Mouse (Mus musculus): ENCODE measurements around the gene Zfp52. TPM values are rescaled to one million over a fixed set of nuclear protein-coding genes. Genes with fewer than 3 reads are reported as not detected.

Gene Zfp52
- polyA plus RNA-seq, 1 experiment from 2014 or later: 1.4 TPM

GRCm38 (mm10) chr17:21579493-21580175 is 44.3 kb downstream of the Zfp52 start:
- peak; percentile 67 for ATAC-seq
- Histone ChIP-seq H3K4me2 (ENCODE audit: low read length) (no peak overlapping the region), H3K27me3 (replicated peaks; ENCODE audit: control insufficient read depth, insufficient read depth, low read length) (no peaks in the 10 kb centered on the region), H3K27ac (ENCODE audit: low read depth, low read length) (no peak overlapping the region), H3K4me3 (ENCODE audit: low read depth, low read length) (no peak overlapping the region), H3K4me1 (ENCODE audit: control insufficient read depth, insufficient read depth, low read length) (no peaks in the 10 kb centered on the region), H3K36me3 (ENCODE audit: control insufficient read depth, insufficient read depth, low read length) (peaks cover 23% of the 10 kb centered on the region), H3K9me3 (replicated peaks; ENCODE audit: control insufficient read depth, low read length) (no peaks in the 10 kb centered on the region), H3K9ac (ENCODE audit: low read length) (no peak overlapping the region)
- peak; percentile 79 for DNase-seq (ENCODE audit: low spot score)
- WGBS: 28% methylated on average over 5 of the region's 5 CpGs

GRCm38 (mm10) chr17:21585521-21585920 is 50.2 kb downstream of the Zfp52 start:
- 96% methylated on average over 2 of the region's 2 CpGs for WGBS
- Histone ChIP-seq H3K9me3 (replicated peaks; ENCODE audit: control insufficient read depth, low read length) (no peaks in the 10 kb centered on the region), H3K4me3 (ENCODE audit: low read depth, low read length) (no peak overlapping the region), H3K27me3 (replicated peaks; ENCODE audit: control insufficient read depth, insufficient read depth, low read length) (no peaks in the 10 kb centered on the region), H3K36me3 (ENCODE audit: control insufficient read depth, insufficient read depth, low read length) (peaks cover 48% of the 10 kb centered on the region), H3K27ac (ENCODE audit: low read depth, low read length) (no peak overlapping the region), H3K4me1 (ENCODE audit: control insufficient read depth, insufficient read depth, low read length) (no peaks in the 10 kb centered on the region), H3K9ac (ENCODE audit: low read length) (no peak overlapping the region), H3K4me2 (ENCODE audit: low read length) (no peak overlapping the region)
- ATAC-seq (no peak), DNase-seq (ENCODE audit: low spot score) (no peak)

Other genes with a start within 250 kb of the Zfp52 start
- gene Vmn1r237, start 223.7 kb upstream of the Zfp52 start, polyA plus RNA-seq (2014; fragmentation: Nextera tagmentation; extraction: Ambion mirVana): not detected in 2 replicates
- 4.6 and 6.1 TPM in 2 replicates for gene Zfp677, start 151.8 kb upstream of the Zfp52 start, polyA plus RNA-seq (2014; fragmentation: Nextera tagmentation; extraction: Ambion mirVana)
- gene Zfp54, start 112.3 kb upstream of the Zfp52 start, polyA plus RNA-seq (2014; fragmentation: Nextera tagmentation; extraction: Ambion mirVana): 6.0 and 7.3 TPM in 2 replicates
- 14.4 and 16.0 TPM in 2 replicates for gene Zfp51, start 85.2 kb upstream of the Zfp52 start, polyA plus RNA-seq (2014; fragmentation: Nextera tagmentation; extraction: Ambion mirVana)
- 9.3 and 11.6 TPM in 2 replicates for gene Zfp53, start 46.5 kb upstream of the Zfp52 start, polyA plus RNA-seq (2014; fragmentation: Nextera tagmentation; extraction: Ambion mirVana)
- 22.7 and 23.0 TPM in 2 replicates for gene Zfp948, start 31.5 kb downstream of the Zfp52 start, polyA plus RNA-seq (2014; fragmentation: Nextera tagmentation; extraction: Ambion mirVana)
- 11.8 and 14.8 TPM in 2 replicates for gene Zfp983, start 115.1 kb downstream of the Zfp52 start, polyA plus RNA-seq (2014; fragmentation: Nextera tagmentation; extraction: Ambion mirVana)
- 22.1 and 23.7 TPM in 2 replicates for gene Gm10226, start 156.3 kb downstream of the Zfp52 start, polyA plus RNA-seq (2014; fragmentation: Nextera tagmentation; extraction: Ambion mirVana)
- gene Zfp760, start 172.2 kb downstream of the Zfp52 start, polyA plus RNA-seq (2014; fragmentation: Nextera tagmentation; extraction: Ambion mirVana): 19.9 and 21.8 TPM in 2 replicates
- 6.5 and 7.5 TPM in 2 replicates for gene Zfp229, start 195.3 kb downstream of the Zfp52 start, polyA plus RNA-seq (2014; fragmentation: Nextera tagmentation; extraction: Ambion mirVana)

All from forebrain, embryonic 14.5 days (tissue).